Mouse (Mus musculus) spleen, adult 12 weeks (tissue): ENCODE results near the gene Pus3.
"Not testable (repeated sequence)": the region's sequence is repeated elsewhere in the genome, so short reads cannot be mapped to it uniquely, and the experiment has no call there.

Source experiments
- DNase-seq: peaks from one replicate; pipeline ENCODE4 v3.0.0; 2022; ENCODE audit warnings: low spot score

Pus3 gene

GRCm38 (mm10) chr9:35545704-35546103 lies 12.7 kb upstream of the Pus3 start:
- DNase-seq = no peak

- no peak for DNase-seq
Measured at GRCm38 (mm10) chr9:35546745-35547144, 11.7 kb upstream of the Pus3 start.

DNA sequence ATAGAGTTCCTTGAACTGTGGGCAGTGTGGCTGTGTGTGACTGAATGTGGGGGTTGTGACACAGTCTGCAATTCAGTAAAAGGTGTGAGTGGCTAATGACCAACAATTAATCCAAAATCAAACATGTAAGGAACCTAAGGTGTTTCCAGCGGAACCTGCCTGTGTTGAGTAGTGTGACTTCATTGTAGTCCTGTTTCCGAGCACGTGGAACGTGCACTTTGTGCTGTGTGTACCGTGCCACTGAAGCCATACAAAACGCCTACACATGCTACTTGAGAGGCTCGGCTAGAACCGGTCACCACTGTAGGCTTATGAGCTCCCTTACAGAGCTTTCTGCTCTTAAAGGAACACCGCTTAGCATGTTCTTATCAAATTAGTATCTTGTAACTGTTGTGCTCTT lies 9.9 kb upstream of the Pus3 start:
- DNase-seq = no peak

- DNase-seq = no peak
Measured at GRCm38 (mm10) chr9:35556494-35557102, 1.8 kb upstream of the Pus3 start.

DNA sequence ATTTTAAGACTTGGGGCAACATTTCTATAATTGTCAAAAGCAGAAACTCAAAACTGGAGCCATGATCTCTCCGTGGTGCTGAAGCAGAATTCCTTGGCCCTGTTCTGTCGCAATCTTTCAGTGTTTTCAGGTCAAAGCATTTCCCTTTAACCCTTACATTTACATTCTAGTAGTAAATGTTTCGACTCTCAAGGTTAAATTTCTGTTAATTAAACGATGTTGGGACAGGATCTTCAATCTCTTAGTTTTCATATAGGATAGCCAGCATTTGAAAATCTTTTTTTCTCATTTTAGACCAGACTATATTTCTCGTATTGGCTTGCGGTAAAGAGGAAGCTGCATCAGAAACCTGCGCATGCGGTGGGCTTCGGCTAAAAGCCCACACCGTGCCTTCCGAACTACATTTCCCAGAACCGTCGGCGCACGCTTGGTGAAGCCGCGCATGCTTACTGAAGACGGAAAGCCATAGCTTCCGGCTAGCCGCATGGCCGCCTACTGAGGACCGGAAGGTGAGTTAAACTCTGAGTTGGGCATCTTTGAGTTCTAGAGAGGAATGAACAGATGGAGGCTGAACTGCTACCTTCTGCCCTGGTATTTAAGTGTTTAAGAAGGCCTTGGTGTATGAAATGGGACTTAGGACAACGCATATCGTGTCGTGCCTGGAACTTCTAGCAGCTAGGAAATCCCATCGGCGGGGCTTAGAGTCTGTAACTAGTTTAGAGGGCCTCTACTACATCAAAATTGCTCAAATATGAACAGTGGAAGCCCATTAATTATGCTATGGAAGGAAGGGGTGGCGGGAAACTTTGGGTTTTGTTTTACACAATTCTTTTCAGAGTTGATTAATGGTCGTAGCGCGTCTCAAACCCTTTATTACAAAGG lies 855 bp downstream of the Pus3 start:
- DNase-seq = peak; percentile 49

GRCm38 (mm10) chr9:35561076-35561475 lies 2.7 kb downstream of the Pus3 start:
- DNase-seq = no peak

DNA sequence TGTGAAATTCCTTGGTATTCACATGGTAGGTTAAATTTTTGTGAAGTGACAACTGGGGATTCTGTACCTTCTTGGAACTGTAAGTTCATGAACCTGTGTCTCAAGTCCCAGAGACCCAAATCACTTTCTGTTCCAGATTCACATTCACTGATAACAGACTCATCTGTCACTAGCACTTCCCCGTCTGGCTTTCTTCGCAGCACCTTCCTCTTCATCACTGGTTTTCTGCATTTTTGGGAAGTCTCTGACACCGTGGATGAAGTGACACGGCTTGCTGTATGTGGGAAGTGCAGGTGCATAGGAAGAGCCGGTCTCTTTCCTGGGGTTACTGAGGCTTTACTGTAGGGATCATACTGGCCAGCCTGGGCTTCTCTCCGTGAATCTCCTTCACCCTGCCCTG lies 3.2 kb downstream of the Pus3 start:
- DNase-seq = no peak

DNA sequence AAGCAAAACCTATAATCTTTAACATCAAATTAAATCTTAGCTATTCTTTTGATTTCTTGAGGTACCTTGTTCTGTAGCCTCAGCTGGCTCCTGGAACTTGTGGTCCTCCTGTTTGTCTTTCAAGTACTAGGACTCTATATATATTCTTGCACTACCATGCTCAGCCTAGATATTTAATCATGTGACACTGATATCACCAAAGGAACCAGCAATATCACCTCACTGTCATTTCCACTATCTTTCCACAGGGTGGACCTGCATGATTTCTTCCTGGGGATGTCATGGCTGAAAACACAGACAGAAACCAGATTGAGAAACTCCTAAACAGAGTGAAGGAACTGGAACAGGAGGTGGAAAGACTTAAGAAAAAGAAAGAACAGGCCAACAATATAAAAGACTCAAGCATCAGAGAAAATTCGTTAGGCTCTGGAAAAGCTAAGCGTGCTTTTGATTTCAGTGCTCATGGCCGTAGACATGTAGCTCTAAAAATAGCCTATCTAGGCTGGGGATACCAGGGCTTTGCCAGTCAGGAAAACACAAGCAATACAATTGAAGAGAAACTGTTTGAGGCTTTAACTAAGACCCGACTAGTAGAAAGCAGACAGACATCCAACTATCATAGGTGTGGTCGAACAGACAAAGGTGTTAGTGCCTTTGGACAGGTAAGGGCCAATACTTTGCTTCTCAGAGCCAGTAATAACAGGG lies 6.3 kb downstream of the Pus3 start:
- no peak for DNase-seq

GRCm38 (mm10) chr9:35567995-35568394 lies 9.6 kb downstream of the Pus3 start:
- DNase-seq = no peak

- DNase-seq = peak; percentile 90
Measured at GRCm38 (mm10) chr9:35569571-35570534, 11.5 kb downstream of the Pus3 start, which contains the start of the genes Pate2 and Hyls1. Pate2 (plus strand) TSS chr9:35570284. Hyls1 (minus strand) TSS chr9:35570398.

DNA sequence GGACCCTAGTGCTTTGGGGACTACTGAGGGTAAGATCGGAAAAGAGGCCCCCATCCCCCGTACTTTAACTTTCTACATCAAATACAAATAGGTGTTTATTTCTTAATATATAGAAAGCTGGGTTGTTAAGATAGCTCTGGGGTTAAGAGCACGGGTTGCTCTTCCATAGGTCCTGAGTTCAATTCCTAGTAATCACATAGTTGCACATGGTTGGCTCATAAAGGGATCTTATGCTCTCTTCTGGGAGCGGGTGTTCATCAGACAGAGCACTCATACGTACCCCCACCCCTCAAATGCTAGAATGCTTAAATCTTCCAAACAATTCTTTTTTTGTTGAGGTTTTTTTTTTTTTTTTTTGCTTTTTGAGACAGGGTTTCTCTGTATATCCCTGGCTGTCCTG lies 12.3 kb downstream of the Pus3 start:
- no peak for DNase-seq

GRCm38 (mm10) chr9:35574416-35574815 lies 16.0 kb downstream of the Pus3 start:
- DNase-seq = no peak

DNA sequence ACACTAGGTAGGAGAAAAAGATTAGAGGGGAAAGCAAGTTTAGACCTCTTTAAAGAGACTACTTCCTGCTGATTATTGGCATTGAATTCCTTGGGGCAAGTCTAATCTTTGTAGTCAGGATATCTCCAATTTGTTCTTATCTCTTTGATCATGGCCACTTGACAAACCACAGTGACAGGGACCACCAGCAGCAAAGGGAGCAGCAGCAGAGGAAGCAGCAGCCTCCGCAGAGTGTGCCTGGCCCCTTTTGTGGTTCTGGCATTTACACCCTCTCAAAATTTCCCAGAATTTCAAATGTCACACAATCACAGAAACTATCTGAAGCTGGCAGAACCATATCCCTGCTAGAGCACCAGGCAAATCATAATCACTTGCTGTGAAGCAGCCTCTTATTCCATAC lies 29.3 kb downstream of the Pus3 start:
- no peak for DNase-seq

GRCm38 (mm10) chr9:35592903-35593302 lies 34.5 kb downstream of the Pus3 start:
- no peak for DNase-seq

GRCm38 (mm10) chr9:35607647-35608405 lies 49.4 kb downstream of the Pus3 start:
- no peak for DNase-seq

DNA sequence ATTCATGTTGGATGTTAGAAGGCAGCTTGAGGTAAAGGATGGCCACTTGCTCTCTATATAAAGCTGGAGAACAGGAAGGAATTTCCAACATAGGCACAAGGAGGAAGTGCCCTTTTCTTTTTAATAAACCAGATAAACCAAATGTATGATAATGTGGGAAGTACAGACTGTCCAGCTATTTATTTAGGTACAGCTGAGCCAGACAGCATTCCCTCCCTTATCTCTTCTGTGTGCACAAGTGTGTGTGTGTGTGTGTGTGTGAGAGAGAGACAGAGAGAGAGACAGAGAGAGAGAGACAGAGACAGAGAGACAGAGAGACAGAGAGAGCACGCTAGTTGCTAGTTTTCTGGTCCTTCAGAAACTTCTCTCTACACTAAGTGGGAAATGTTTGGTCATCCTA lies 53.4 kb downstream of the Pus3 start, which contains the start of gene Pate4:
Pate4 (minus strand) TSS at position 101 of the 400 bp plus-strand sequence.
- DNase-seq = no peak

DNA sequence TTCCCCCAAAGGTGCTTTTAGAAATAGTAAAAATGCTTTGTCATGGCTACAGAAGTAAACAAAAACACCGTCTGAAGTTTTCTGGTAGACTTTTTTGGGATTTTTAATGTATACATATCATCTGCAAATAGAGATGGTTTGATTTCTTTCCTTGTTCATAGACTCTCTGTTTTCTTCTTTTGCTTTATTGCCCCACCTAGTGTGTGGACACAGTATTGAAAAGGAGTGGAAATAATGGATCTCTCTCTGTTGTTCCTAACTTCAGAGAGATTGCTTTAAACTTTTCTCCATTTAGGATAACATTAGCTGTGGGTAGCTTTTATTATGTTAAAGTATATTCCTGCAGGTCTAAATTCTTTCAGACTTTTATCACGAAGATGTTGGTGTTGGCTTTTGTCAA lies 55.6 kb downstream of the Pus3 start:
- no peak for DNase-seq

DNA sequence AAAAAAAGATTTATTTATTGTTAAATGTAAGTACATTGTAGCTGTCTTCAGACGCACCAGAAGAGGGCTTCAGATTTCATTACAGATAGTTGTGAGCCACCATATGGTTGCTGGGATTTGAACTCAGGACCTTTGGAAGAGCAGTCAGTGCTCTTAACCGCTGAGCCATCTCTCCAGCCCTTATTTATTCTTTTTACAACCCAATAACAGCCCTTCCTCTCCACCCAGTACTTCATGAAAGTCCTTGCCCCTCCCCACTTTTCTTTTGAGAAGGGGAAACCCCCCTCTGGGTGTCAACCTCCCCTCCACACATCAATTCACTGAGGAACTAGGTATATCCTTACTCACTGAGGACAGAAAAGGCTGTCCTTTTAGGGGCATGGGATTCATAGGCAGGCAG lies 58.4 kb downstream of the Pus3 start:
- DNase-seq = not testable (repeated sequence)
